Mouse (Mus musculus) CH12.LX (cell line): Measurements from ENCODE around the gene Nol4l. TPM values are rescaled to one million over a fixed set of nuclear protein-coding genes. Genes with fewer than 3 reads are reported as not detected.

ENCODE experiments used
- DNase-seq: peaks from one replicate; pipeline ENCODE4 v3.0.0-alpha.2; 2013; ENCODE audit errors: extremely low read depth
- H3K27ac ChIP-seq: 2 replicates; pipeline ENCODE4 v1.5.1; 2012; ENCODE audit warnings: low read depth, mild to moderate bottlenecking, control low read depth, moderate library complexity; ENCODE audit not compliant: insufficient read depth
- H3K27me3 ChIP-seq: replicated peaks from 2 replicates; pipeline ENCODE3; 2012; ENCODE audit warnings: inconsistent platforms
- H3K36me3 ChIP-seq, 2 experiments: replicated peaks in 1 of 2; 2 replicates each; pipeline versions ENCODE3 to v1.6.1; 2012; ENCODE audit warnings: inconsistent platforms in 1 of 2, low read length in 1 of 2, mild to moderate bottlenecking in 1 of 2, mixed read lengths in 1 of 2, moderate library complexity in 1 of 2; ENCODE audit not compliant: control insufficient read depth in 1 of 2, insufficient read depth in 1 of 2
- H3K4me1 ChIP-seq, 2 experiments: 2 replicates each; pipeline ENCODE4 v1.6.1; 2012; ENCODE audit warnings: inconsistent platforms in 1 of 2, moderate library complexity in 1 of 2; ENCODE audit not compliant: insufficient read depth in 2 of 2, control insufficient read depth in 1 of 2
- H3K4me2 ChIP-seq: 2 replicates; pipeline ENCODE4 v1.6.1; 2012; ENCODE audit warnings: low read depth, mild to moderate bottlenecking, control low read depth; ENCODE audit not compliant: poor library complexity, insufficient read depth, severe bottlenecking
- H3K4me3 ChIP-seq, 3 experiments: fragments of 150-350 bp in 1 of 3; sonication (generic) in 1 of 3; replicated peaks in 1 of 3; 2 replicates each; pipeline versions ENCODE3 to v1.5.1; 2011 to 2012; ENCODE audit warnings: low read depth in 2 of 3, low read length in 2 of 3, mild to moderate bottlenecking in 2 of 3, moderate library complexity in 2 of 3, control low read depth in 1 of 3, improper control_type of control experiment in 1 of 3, inconsistent platforms in 1 of 3, mixed read lengths in 1 of 3; ENCODE audit not compliant: poor library complexity in 1 of 3
- H3K79me2 ChIP-seq: replicated peaks from 2 replicates; pipeline ENCODE4 v1.6.1; 2012; ENCODE audit warnings: mild to moderate bottlenecking, moderate library complexity; ENCODE audit not compliant: control insufficient read depth, poor library complexity, insufficient read depth, severe bottlenecking; ENCODE audit errors: extremely low read depth
- H3K9ac ChIP-seq: 2 replicates; pipeline ENCODE4 v1.6.1; 2012; ENCODE audit warnings: low read depth, mild to moderate bottlenecking, control low read depth, moderate library complexity; ENCODE audit not compliant: insufficient read depth
- H3K9me3 ChIP-seq: replicated peaks from 2 replicates; pipeline ENCODE3; 2012; ENCODE audit warnings: low read length, inconsistent platforms, mixed read lengths
- BHLHE40 ChIP-seq: IDR thresholded peaks from 2 replicates; pipeline ENCODE4 v1.6.1; 2011; ENCODE audit warnings: mild to moderate bottlenecking, low read depth, low read length, improper control_type of control experiment
- CHD1 ChIP-seq: IDR thresholded peaks from 2 replicates; pipeline ENCODE4 v1.6.1; 2012; ENCODE audit warnings: low read depth, low read length, improper control_type of control experiment, inconsistent platforms
- CHD2 ChIP-seq: IDR thresholded peaks from 2 replicates; pipeline ENCODE4 v1.6.1; 2011; ENCODE audit warnings: low read length, improper control_type of control experiment
- E2F4 ChIP-seq: IDR thresholded peaks from 2 replicates; pipeline ENCODE4 v1.6.1; 2011; ENCODE audit warnings: low read depth, low read length, improper control_type of control experiment; ENCODE audit not compliant: insufficient replicate concordance
- ELF1 ChIP-seq: IDR thresholded peaks from 2 replicates; pipeline ENCODE4 v1.6.1; 2014; ENCODE audit warnings: low read depth, mild to moderate bottlenecking, inconsistent platforms, low read length, improper control_type of control experiment
- GABPA ChIP-seq: IDR thresholded peaks from 2 replicates; pipeline ENCODE4 v1.6.1; 2012; ENCODE audit warnings: low read depth, low read length, improper control_type of control experiment, inconsistent platforms; ENCODE audit not compliant: insufficient replicate concordance
- HCFC1 ChIP-seq: IDR thresholded peaks from 2 replicates; pipeline ENCODE4 v1.6.1; 2012; ENCODE audit warnings: low read depth, mild to moderate bottlenecking, inconsistent platforms, low read length, improper control_type of control experiment
- IRF4 ChIP-seq: IDR thresholded peaks from 2 replicates; pipeline ENCODE4 v1.6.1; 2014; ENCODE audit warnings: low read depth, mild to moderate bottlenecking, inconsistent platforms, low read length, improper control_type of control experiment
- KAT2A ChIP-seq: IDR thresholded peaks from 2 replicates; pipeline ENCODE4 v1.6.1; 2012; ENCODE audit warnings: low read length, improper control_type of control experiment, inconsistent platforms; ENCODE audit not compliant: insufficient replicate concordance
- MAFK ChIP-seq: IDR thresholded peaks from 2 replicates; pipeline ENCODE4 v1.6.1; 2011; ENCODE audit warnings: low read length, improper control_type of control experiment; ENCODE audit not compliant: insufficient replicate concordance
- MAZ ChIP-seq: IDR thresholded peaks from 2 replicates; pipeline ENCODE4 v1.6.1; 2012; ENCODE audit warnings: low read depth, mild to moderate bottlenecking, inconsistent platforms, low read length, improper control_type of control experiment, moderate library complexity
- MEF2A ChIP-seq: IDR thresholded peaks from 2 replicates; pipeline ENCODE4 v1.6.1; 2014; ENCODE audit warnings: low read depth, mild to moderate bottlenecking, inconsistent platforms, low read length, improper control_type of control experiment, borderline replicate concordance
- MXI1 ChIP-seq: IDR thresholded peaks from 2 replicates; pipeline ENCODE4 v1.6.1; 2011; ENCODE audit warnings: mild to moderate bottlenecking, low read depth, low read length, improper control_type of control experiment
- MYC ChIP-seq: IDR thresholded peaks from 2 replicates; pipeline ENCODE4 v1.6.1; 2011; ENCODE audit warnings: low read depth, mild to moderate bottlenecking, improper control_type of control experiment, low read length
- NELFE ChIP-seq: IDR thresholded peaks from 2 replicates; pipeline ENCODE4 v1.6.1; 2011; ENCODE audit warnings: low read depth, low read length, improper control_type of control experiment
- NRF1 ChIP-seq: IDR thresholded peaks from 2 replicates; pipeline ENCODE4 v1.6.1; 2014; ENCODE audit warnings: low read depth, mild to moderate bottlenecking, inconsistent platforms, low read length, improper control_type of control experiment, moderate library complexity
- POLR2A ChIP-seq: IDR thresholded peaks from 2 replicates; pipeline ENCODE4 v1.6.1; 2011; ENCODE audit warnings: low read depth, mild to moderate bottlenecking, improper control_type of control experiment, low read length
- POLR2AphosphoS2 ChIP-seq: IDR thresholded peaks from 2 replicates; pipeline ENCODE4 v1.6.1; 2011; ENCODE audit warnings: low read depth, low read length, improper control_type of control experiment
- RCOR1 ChIP-seq: conservative IDR thresholded peaks from 2 replicates; pipeline ENCODE4 v1.6.1; 2012; ENCODE audit warnings: low read depth, mild to moderate bottlenecking, inconsistent platforms, low read length, improper control_type of control experiment
- SIN3A ChIP-seq: IDR thresholded peaks from 2 replicates; pipeline ENCODE4 v1.6.1; 2012; ENCODE audit warnings: low read length, improper control_type of control experiment, inconsistent platforms
- TBP ChIP-seq: conservative IDR thresholded peaks from 2 replicates; pipeline ENCODE4 v1.6.1; 2011; ENCODE audit warnings: low read depth, low read length, improper control_type of control experiment
- TCF12 ChIP-seq: IDR thresholded peaks from 2 replicates; pipeline ENCODE4 v1.6.1; 2014; ENCODE audit warnings: low read depth, mild to moderate bottlenecking, inconsistent platforms, low read length, improper control_type of control experiment
- UBTF ChIP-seq: IDR thresholded peaks from 2 replicates; pipeline ENCODE4 v1.6.1; 2012; ENCODE audit warnings: low read depth, mild to moderate bottlenecking, inconsistent platforms, low read length, improper control_type of control experiment, moderate library complexity
- USF1 ChIP-seq: IDR thresholded peaks from 2 replicates; pipeline ENCODE4 v1.6.1; 2014; ENCODE audit warnings: low read depth, mild to moderate bottlenecking, inconsistent platforms, low read length, improper control_type of control experiment
- USF2 ChIP-seq: conservative IDR thresholded peaks from 2 replicates; pipeline ENCODE4 v1.6.1; 2011; ENCODE audit warnings: low read depth, low read length, improper control_type of control experiment
- ZKSCAN1 ChIP-seq: IDR thresholded peaks from 2 replicates; pipeline ENCODE4 v1.6.1; 2012; ENCODE audit warnings: low read depth, inconsistent platforms, low read length, improper control_type of control experiment, borderline replicate concordance
- ZNF384 ChIP-seq: IDR thresholded peaks from 2 replicates; pipeline ENCODE4 v1.6.1; 2012; ENCODE audit warnings: low read depth, low read length, improper control_type of control experiment, inconsistent platforms
- dilution Hi-C: fragments of 300-500 bp; cut with MboI; formaldehyde crosslinking; loops from 2 replicates; pipeline ENCODE4 v1.14.3; 2020; ENCODE audit warnings: low sequenced_read_pairs; ENCODE audit not compliant: extremely low pct_unique_long_range_greater_than_20kb, extremely low pct_ligation_motif_present
- in situ Hi-C: fragments of 300-500 bp; cut with MboI; formaldehyde crosslinking; loops from 3 replicates; pipeline ENCODE4 v1.14.3; 2019; ENCODE audit warnings: low sequenced_read_pairs, low pct_ligation_motif_present, low pct_unique_long_range_greater_than_20kb, mixed read lengths
- polyA plus RNA-seq: library from polyadenylated mRNA; unstranded; fragments of >175 nt; gene quantifications from 2 replicates; pipeline ENCODE4 v1.2.1, GENCODE M21; 2012; ENCODE audit warnings: low read depth; ENCODE audit not compliant: insufficient read length
- total RNA-seq, 2 experiments: library from RNA; depleted of rRNA; stranded (reverse); fragments of 300-350 nt in 1 of 2; fragments of >200 nt in 1 of 2; gene quantifications; 2 replicates each; pipeline ENCODE4 v1.2.3; 2012 to 2014

Gene Nol4l
- total and polyA plus RNA-seq, 3 experiments = 1.3 to 3.7 (median 3.5) TPM

DNA sequence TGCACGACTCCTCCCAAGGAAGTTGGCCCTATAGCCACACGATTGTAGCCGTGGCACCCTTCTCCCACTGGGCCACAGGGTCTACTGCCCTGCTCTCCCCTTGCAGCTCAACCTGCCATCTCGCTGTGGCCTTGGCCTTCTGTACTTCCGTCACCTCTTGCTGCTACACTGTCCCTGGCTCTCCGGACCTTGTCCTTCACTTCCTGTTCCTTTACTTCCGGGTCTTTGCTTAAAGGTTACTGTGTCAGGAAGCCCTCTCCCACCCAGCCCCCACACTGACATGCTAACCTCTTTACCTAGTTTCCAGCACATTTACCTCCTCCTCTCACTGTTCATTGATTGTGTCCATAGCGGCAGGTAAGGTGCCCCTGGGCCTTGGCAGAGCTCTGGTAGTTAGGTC, 105.2 kb downstream of the Nol4l start:
- H3K4me1 ChIP-seq = peaks cover 0 to 7% of the 10 kb centered on the region in 2 experiments; a peak in 2 of 4 replicates
- in situ Hi-C loops (no loop called here), dilution Hi-C loops (no loop called here)

DNA sequence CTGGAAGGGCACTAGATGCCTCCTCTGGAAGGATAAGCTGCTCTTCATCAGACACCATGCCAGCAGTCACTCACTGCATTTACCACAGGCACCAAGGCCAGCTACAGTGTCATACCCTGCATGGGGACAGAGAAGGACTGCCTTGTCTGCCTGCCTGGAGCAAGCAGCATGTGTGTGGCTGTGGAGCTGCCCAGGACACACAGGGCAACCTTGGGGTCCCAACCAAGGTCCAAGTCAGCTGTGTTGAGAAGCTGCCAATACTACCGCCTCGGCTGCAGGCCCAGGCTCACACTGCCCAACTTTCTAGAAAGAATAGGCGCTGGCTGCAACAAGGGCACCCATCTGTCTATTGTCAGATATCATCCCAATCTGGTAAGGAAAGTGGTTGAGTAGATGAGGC, 106.7 kb downstream of the Nol4l start:
- peaks cover 7 to 9% of the 10 kb centered on the region in 2 experiments for H3K4me1 ChIP-seq
- H3K36me3 ChIP-seq = peaks cover 18 to 48% of the 10 kb centered on the region in 2 experiments
- H3K79me2 ChIP-seq = no peaks in the 10 kb centered on the region; the same call in 1 of the 2 replicates
- DNase-seq = no peak
- no peaks in the 10 kb centered on the region for H3K9me3 ChIP-seq
- H3K4me3 ChIP-seq = no peak overlapping the region
- H3K27ac ChIP-seq = no peak overlapping the region
- no peaks in the 10 kb centered on the region for H3K27me3 ChIP-seq
- H3K9ac ChIP-seq = no peak overlapping the region
- dilution Hi-C loops = no loop called here
- no peak for TF ChIP-seq POLR2A
- no peak for TF ChIP-seq HCFC1
- no peak for TF ChIP-seq POLR2AphosphoS2
- no peak for TF ChIP-seq NRF1
- no peak for TF ChIP-seq ZNF384
- no peak for TF ChIP-seq CHD1
- no peak for TF ChIP-seq MXI1
- no peak for TF ChIP-seq GABPA
- no peak for TF ChIP-seq USF2
- no peak for TF ChIP-seq RCOR1
- no peak for TF ChIP-seq IRF4
- TF ChIP-seq MEF2A = no peak
- no peak for TF ChIP-seq TCF12
- no peak for TF ChIP-seq MYC
- no peak for TF ChIP-seq ELF1
- no peak for TF ChIP-seq CHD2
- TF ChIP-seq MAFK = no peak
- TF ChIP-seq, all 38 proteins: peak for 0
- in situ Hi-C loops = no loop called here
- H3K4me2 ChIP-seq = peak overlapping the region; percentile 17; the same call in 1 of the 2 replicates

More for the DNA sequence above, 105.2 kb downstream of the Nol4l start:
- DNase-seq = no peak
- Histone ChIP-seq H3K36me3 (peaks cover 9 to 44% of the 10 kb centered on the region in 2 experiments), H3K27me3 (no peaks in the 10 kb centered on the region), H3K79me2 (no peaks in the 10 kb centered on the region; the same call in 1 of the 2 replicates), H3K4me2 (0 out of 2 replicates have a peak overlapping the region, but pooled peaks have one; percentile 1), H3K9me3 (no peaks in the 10 kb centered on the region), H3K9ac (peak overlapping the region; percentile 58)
- 0 out of 2 replicates have a peak, but pooled peaks have one; percentile 53 for TF ChIP-seq KAT2A
- TF ChIP-seq CHD2 = peak; percentile 81
- TF ChIP-seq ZKSCAN1 = no peak
- peak; percentile 51; the same call in 1 of the 2 replicates for TF ChIP-seq TCF12
- no peak for TF ChIP-seq USF1
- TF ChIP-seq MAZ = no peak
- TF ChIP-seq NELFE = no peak
- no peak for TF ChIP-seq MYC
- peak; percentile 69 for TF ChIP-seq POLR2A
- TF ChIP-seq SIN3A = peak; percentile 55
- TF ChIP-seq TBP = peak; percentile 22; the same call in 1 of the 2 replicates
- TF ChIP-seq BHLHE40 = no peak
- no peak for TF ChIP-seq USF2
- TF ChIP-seq HCFC1 = peak; percentile 80
- TF ChIP-seq IRF4 = no peak
- no peak for TF ChIP-seq GABPA
- 0 out of 2 replicates have a peak, but pooled peaks have one; percentile 33 for TF ChIP-seq MXI1
- no peak for TF ChIP-seq E2F4
- peak; percentile 93 for TF ChIP-seq ELF1
- TF ChIP-seq UBTF = no peak
- TF ChIP-seq, all 38 proteins: peak for 9
- Histone ChIP-seq H3K4me3 (peak overlapping the region; percentile 40 to 74 (median 51)), H3K27ac (peak overlapping the region; percentile 27)
